Mouse (Mus musculus) brain, embryonic 14.5 days (tissue): Measurements from ENCODE around the gene Map3k3.

ENCODE experiments used
- CTCF ChIP-seq: fragments of 200-500 bp; IDR thresholded peaks from 2 replicates; pipeline ENCODE4 v1.5.1; 2012; ENCODE audit warnings: inconsistent platforms, mild to moderate bottlenecking, moderate library complexity, borderline replicate concordance; ENCODE audit not compliant: insufficient read depth, insufficient read length; ENCODE audit errors: extremely low read depth
- POLR2A ChIP-seq: fragments of 200-500 bp; IDR thresholded peaks from 2 replicates; pipeline ENCODE4 v1.6.1; 2012; ENCODE audit warnings: mild to moderate bottlenecking, inconsistent platforms, borderline replicate concordance; ENCODE audit not compliant: poor library complexity, insufficient read depth, insufficient read length, severe bottlenecking; ENCODE audit errors: extremely low read depth

- no peak for TF ChIP-seq CTCF
- no peak for TF ChIP-seq POLR2A
Observed at GRCm38 (mm10) chr11:106125827-106126226, 41.4 kb downstream of the Map3k3 start.
